Mouse (Mus musculus) ES-E14 (cell line): ENCODE measurements around the gene Unc79. TPM values are rescaled to one million over a fixed set of nuclear protein-coding genes. Genes with fewer than 3 reads are reported as not detected.

Experiments used
- DNase-seq: peaks from one replicate; pipeline ENCODE4 v3.0.0-alpha.2; 2013; ENCODE audit warnings: low read depth, low spot score
- H3K27ac ChIP-seq: 2 replicates; pipeline ENCODE4 v1.5.1; 2012; ENCODE audit warnings: low read depth, mild to moderate bottlenecking, low read length, moderate library complexity, mixed read lengths; ENCODE audit not compliant: poor library complexity, insufficient read depth, severe bottlenecking
- H3K36me3 ChIP-seq: 2 replicates; pipeline ENCODE4 v1.6.1; 2012; ENCODE audit warnings: mild to moderate bottlenecking, low read length, moderate library complexity, mixed read lengths; ENCODE audit not compliant: control insufficient read depth, poor library complexity, insufficient read depth, severe bottlenecking
- H3K4me1 ChIP-seq, 2 experiments: fragments of 150-350 bp in 1 of 2; sonication (generic) in 1 of 2; 2 replicates each; pipeline ENCODE4 v1.6.1; 2012; ENCODE audit warnings: low read length in 2 of 2, mild to moderate bottlenecking in 1 of 2, mixed read lengths in 1 of 2; ENCODE audit not compliant: control insufficient read depth in 2 of 2, insufficient read depth in 2 of 2, poor library complexity in 1 of 2
- H3K4me3 ChIP-seq, 2 experiments: fragments of 150-350 bp in 1 of 2; sonication (generic) in 1 of 2; 2 replicates each; pipeline ENCODE4 v1.5.1; 2012; ENCODE audit warnings: low read length in 2 of 2, low read depth in 1 of 2, mild to moderate bottlenecking in 1 of 2, mixed read lengths in 1 of 2; ENCODE audit not compliant: insufficient read depth in 1 of 2, poor library complexity in 1 of 2, severe bottlenecking in 1 of 2
- H3K9ac ChIP-seq: 2 replicates; pipeline ENCODE4 v1.6.1; 2012; ENCODE audit warnings: low read depth, mild to moderate bottlenecking, low read length, mixed read lengths; ENCODE audit not compliant: poor library complexity, insufficient read depth, severe bottlenecking
- H3K9me3 ChIP-seq: fragments of 150-350 bp; sonication (generic); 2 replicates; pipeline ENCODE4 v1.6.1; 2012; ENCODE audit warnings: low read depth, mild to moderate bottlenecking, low read length; ENCODE audit not compliant: control insufficient read depth, insufficient read depth
- CHD2 ChIP-seq: IDR thresholded peaks from 2 replicates; pipeline ENCODE4 v1.6.1; 2014; ENCODE audit warnings: mild to moderate bottlenecking, low read depth, low read length, inconsistent platforms
- HCFC1 ChIP-seq: IDR thresholded peaks from 2 replicates; pipeline ENCODE4 v1.6.1; 2012; ENCODE audit warnings: low read length, inconsistent platforms, borderline replicate concordance; ENCODE audit not compliant: insufficient read depth
- MAFK ChIP-seq: IDR thresholded peaks from 2 replicates; pipeline ENCODE4 v1.6.1; 2014; ENCODE audit warnings: mild to moderate bottlenecking, low read depth, low read length, inconsistent platforms; ENCODE audit not compliant: insufficient read depth
- ZC3H11A ChIP-seq: IDR thresholded peaks from 2 replicates; pipeline ENCODE4 v1.6.1; 2012; ENCODE audit warnings: low read depth, mild to moderate bottlenecking, inconsistent platforms, low read length, borderline replicate concordance
- ZNF384 ChIP-seq: IDR thresholded peaks from 2 replicates; pipeline ENCODE4 v1.6.1; 2012; ENCODE audit warnings: low read depth, low read length, inconsistent platforms
- in situ Hi-C, 2 experiments: fragments of 600-800 bp; cut with MboI; formaldehyde crosslinking; loops; one replicate each; pipeline ENCODE4 v1.15.1; 2025; ENCODE audit warnings: low sequenced_read_pairs in 2 of 2, inconsistent platforms in 1 of 2; ENCODE audit not compliant: unreplicated experiment in 2 of 2
- total RNA-seq: library from RNA; depleted of rRNA; stranded (reverse); fragments of 300-350 nt; gene quantifications from 2 replicates; pipeline ENCODE4 v1.2.3, GENCODE M21; 2012

The Unc79 gene
- total RNA-seq, 1 experiment, result 0.36 TPM

DNA sequence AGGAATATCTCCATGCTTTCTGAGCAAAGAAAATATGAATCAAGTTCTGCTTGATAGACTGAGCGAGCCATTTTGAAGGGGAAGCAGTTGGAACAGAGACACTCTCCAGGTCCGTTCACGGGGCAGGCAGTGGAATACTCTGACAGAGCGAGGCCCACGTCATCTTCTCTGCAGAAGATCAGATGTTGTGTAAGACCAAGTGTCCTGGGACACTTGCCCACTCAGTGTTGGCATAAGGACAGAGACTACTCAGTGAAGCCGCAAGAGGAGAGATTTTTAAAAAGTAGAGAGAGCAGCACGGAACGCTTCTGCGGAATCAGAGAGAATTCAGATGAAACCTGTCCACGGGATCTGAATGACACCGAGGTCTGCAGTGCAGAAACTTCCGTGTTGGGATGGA is 69.5 kb downstream of the Unc79 start:
- Histone ChIP-seq H3K4me1 (no peaks in the 10 kb centered on the region), H3K4me3 (no peak overlapping the region), H3K36me3 (no peaks in the 10 kb centered on the region), H3K9ac (no peak overlapping the region), H3K9me3 (no peaks in the 10 kb centered on the region), H3K27ac (no peak overlapping the region)
- no peak for DNase-seq
- in situ Hi-C loops, result no loop called here
- no peak for TF ChIP-seq HCFC1
- TF ChIP-seq ZNF384, result no peak
- TF ChIP-seq ZC3H11A, result no peak
- no peak for TF ChIP-seq MAFK
- no peak for TF ChIP-seq CHD2

- H3K36me3 ChIP-seq, result no peaks in the 10 kb centered on the region
- no peak overlapping the region for H3K27ac ChIP-seq
- H3K4me1 ChIP-seq, result no peaks in the 10 kb centered on the region
- DNase-seq, result no peak
- in situ Hi-C loops, result no loop called here
- no peak for TF ChIP-seq ZC3H11A
- no peak for TF ChIP-seq CHD2
- TF ChIP-seq MAFK, result no peak
- TF ChIP-seq HCFC1, result no peak
- TF ChIP-seq ZNF384, result no peak
- no peak overlapping the region for H3K9ac ChIP-seq
- H3K9me3 ChIP-seq, result no peaks in the 10 kb centered on the region
- H3K4me3 ChIP-seq, result no peak overlapping the region
Observed at GRCm38 (mm10) chr12:103036692-103037091, 88.0 kb downstream of the Unc79 start.

DNA sequence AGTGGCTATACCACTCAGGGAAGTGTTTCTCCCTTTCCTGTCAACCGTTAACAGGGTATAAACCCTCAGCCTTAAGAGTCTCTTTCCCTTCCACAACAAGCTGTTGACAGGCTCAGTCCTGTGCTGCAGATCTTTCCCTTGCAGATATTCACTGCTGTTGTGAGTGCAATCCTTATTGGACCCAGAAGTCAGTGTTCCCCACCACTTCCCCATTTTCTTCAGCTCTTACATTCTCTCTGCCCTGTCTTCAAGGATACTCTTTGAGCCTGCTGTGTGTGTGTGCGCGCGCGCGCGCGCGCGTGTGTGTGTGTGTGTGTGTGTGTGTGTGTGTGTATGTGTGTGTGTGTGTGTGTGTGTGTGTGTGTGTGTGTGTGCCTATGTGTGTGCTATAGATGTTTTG is 90.7 kb downstream of the Unc79 start:
- Histone ChIP-seq H3K4me1 (0 out of 4 replicates have a peak, but pooled peaks cover 0 to 2% of the 10 kb centered on the region in 2 experiments), H3K4me3 (no peak overlapping the region), H3K9me3 (no peaks in the 10 kb centered on the region), H3K36me3 (no peaks in the 10 kb centered on the region), H3K27ac (no peak overlapping the region), H3K9ac (no peak overlapping the region)
- in situ Hi-C loops, result no loop called here
- TF ChIP-seq CHD2, result no peak
- TF ChIP-seq MAFK, result no peak
- TF ChIP-seq HCFC1, result no peak
- TF ChIP-seq ZNF384, result no peak
- no peak for TF ChIP-seq ZC3H11A
- no peak for DNase-seq

DNA sequence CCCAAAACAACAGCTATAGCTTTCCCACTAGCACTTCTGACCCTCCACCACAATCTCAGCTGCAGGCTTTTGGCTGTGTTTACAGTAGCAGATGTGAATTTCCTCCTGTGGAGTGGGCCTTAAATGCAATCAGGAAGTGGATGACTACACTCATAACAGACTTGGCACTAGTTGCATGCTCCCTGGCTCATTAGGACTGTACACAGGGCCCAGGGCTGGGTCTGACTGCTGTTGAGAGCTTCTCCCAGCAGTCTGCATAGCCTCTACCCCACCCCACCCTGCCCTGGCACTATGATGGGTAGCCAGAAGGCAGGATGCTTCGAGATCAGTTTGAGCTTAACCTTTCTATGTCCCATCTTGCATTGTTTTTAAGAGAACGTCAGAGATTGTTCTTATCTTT is 91.5 kb downstream of the Unc79 start:
- TF ChIP-seq MAFK, result no peak
- TF ChIP-seq ZNF384, result no peak
- no peak for TF ChIP-seq HCFC1
- no peak for TF ChIP-seq CHD2
- no peak for TF ChIP-seq ZC3H11A
- DNase-seq, result no peak
- in situ Hi-C loops, result no loop called here

GRCm38 (mm10) chr12:103041401-103041800 is 92.7 kb downstream of the Unc79 start:
- Histone ChIP-seq H3K9ac (no peak overlapping the region), H3K4me1 (0 out of 4 replicates have a peak, but pooled peaks cover 0 to 2% of the 10 kb centered on the region in 2 experiments), H3K9me3 (no peaks in the 10 kb centered on the region), H3K4me3 (no peak overlapping the region), H3K27ac (no peak overlapping the region), H3K36me3 (no peaks in the 10 kb centered on the region)
- in situ Hi-C loops, result no loop called here
- TF ChIP-seq CHD2, result no peak
- TF ChIP-seq MAFK, result no peak
- no peak for TF ChIP-seq HCFC1
- TF ChIP-seq ZC3H11A, result no peak
- no peak for TF ChIP-seq ZNF384
- no peak for DNase-seq

More for the DNA sequence above, 91.5 kb downstream of the Unc79 start:
- Histone ChIP-seq H3K36me3 (no peaks in the 10 kb centered on the region), H3K4me3 (no peak overlapping the region), H3K4me1 (0 out of 4 replicates have a peak, but pooled peaks cover 0 to 2% of the 10 kb centered on the region in 2 experiments), H3K27ac (no peak overlapping the region), H3K9ac (no peak overlapping the region), H3K9me3 (no peaks in the 10 kb centered on the region)
